Mouse (Mus musculus) spleen, postnatal 14 days (tissue): ENCODE measurements around the gene Gm21627.
"Not testable (repeated sequence)": the region's sequence is repeated elsewhere in the genome, so short reads cannot be mapped to it uniquely, and the experiment has no call there.

ENCODE experiments used
- DNase-seq, 2 experiments: peaks; one replicate each; pipeline ENCODE4 v3.0.0; 2021 to 2022; ENCODE audit warnings: low spot score in 2 of 2

The Gm21627 gene

DNA sequence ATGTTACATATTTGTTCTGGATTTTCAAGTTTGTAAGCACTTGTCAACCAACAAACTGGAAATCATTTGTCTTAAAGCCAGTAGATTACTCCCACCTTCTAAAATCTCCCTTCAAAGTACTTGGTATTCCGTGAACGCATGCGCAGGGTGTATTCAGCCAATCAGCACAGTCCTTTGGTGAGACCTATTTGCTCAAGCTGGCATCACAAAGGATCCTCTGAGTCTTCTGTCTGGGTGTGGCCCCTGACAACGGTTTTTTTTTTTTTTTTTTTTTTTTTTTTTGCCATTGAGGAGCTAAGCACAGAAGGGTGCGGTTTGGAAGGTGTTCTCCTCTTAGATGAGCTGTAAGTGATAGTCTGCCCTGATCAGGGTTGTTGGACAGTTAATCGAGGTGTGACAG lies at the start of gene Gm21627:
Gm21627 (plus strand) TSS at position 301 of the 400 bp plus-strand sequence.
- not testable (repeated sequence) for DNase-seq
